Mouse (Mus musculus): Measurements from ENCODE around the gene Cdh10.
A peak's percentile ranks its signal among the peaks of the same experiment; 100 is the strongest.

Cdh10 gene

DNA sequence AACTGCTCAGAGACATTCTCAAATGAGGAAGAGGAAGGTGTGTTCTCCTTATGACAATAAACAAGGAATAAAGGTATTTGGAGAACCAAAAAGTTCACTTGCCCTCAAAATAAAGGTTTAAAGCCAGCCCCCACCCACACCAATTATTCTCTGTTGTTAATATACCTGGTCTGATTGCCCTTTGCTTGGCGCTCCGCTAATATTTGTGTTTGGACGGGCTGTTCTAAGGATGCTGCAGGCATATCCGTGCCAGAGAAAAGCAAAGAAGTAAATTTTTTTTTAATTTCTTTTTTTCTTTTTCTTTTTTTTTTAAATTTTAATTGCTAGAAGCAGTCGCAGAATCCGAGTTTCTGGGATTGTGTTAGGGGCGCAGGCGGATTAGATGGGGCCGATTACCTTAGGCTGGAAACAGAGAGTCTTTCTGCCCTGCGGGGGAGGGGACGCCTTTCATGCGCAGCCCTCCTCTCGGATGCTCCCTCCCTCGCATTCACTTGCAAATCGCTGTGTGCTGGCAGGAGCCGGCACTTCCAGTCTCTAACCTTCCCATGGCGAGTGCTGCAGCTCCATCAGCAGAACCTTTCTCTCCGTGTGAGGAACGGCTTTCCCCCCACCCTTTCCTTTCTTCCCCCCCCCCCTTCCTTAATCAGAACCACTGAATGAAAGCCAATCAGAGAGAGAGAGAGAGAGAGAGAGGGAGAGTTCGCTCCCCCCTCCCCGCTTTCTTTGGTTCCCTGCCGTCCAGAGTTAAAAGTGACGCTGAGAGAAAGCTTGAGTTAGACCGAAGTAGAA lies at the start of gene Cdh10:
TSS of gene Cdh10 (plus strand) at position 763 of the 789 bp plus-strand sequence.
- DNase-seq, result peak; percentile 2

DNA sequence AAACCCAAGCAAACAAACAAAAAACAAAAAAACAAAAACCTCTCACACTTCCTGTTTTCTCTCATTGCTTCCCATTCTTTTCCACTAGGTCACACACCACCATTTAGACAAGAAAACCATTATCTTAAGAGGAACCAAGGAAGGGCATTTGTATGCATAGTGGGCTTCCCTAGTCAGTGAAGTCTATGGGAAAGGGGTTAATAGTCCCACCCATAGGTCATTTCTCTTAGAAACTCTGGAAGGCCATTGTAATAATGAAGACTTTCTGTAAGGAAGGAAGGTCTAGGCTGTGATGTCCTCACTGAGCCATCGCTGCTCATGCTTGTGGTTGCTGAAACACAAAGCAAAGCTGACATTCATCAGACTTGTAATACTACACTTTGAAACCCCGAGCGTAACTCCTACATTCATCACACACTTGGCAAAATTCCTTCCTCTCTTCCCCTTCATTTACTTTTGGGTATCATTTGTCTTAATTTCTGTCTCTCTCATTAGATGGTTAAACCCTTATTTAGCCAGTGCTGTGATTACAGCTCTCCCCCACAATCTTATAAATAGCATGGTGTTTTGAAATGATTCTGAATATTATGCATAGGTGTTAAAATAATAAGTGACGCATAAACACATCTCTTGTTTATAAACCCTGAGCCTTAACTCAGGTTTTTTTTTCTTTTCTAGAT lies 9.5 kb upstream of the Cdh10 start:
- DNase-seq, result no peak

DNA sequence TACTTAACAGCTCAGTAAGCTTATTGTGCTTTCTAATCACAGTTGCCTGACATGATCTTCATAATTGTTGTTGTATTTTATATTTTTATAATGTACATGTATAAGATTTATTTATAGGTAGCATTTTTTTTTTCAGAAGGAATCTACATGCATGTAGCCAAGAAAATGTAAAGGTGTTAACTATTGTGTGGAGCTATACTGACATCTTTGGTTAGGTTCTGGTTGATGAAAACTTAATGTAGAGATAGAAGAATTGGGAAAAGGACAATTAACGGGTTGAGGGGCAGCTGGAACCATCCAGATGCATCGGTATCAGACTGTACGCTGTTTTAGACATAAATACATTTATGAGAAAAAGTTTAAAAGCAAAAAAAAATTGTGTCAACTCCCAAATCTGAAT lies 1.0 kb upstream of the Cdh10 start:
- DNase-seq, result no peak

DNA sequence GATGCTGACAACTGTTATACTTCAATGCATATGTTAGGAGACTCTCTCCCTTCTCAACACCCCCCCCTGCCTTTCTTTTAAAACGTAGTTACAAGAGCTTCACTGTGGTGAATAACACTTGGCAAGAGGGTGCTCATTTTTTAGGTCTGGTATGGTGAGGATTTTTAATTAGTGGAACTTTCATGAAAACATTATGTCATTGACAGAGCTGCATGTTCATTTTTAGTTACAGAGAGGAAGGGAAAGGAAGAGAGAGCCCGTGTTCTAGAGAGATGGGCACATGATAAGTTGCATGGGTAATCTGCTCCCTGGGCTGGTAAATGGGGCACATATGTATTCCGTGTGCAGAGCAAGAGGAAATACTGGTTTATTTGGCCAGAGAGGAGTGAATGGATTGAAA lies 1.5 kb downstream of the Cdh10 start:
- no peak for DNase-seq

DNA sequence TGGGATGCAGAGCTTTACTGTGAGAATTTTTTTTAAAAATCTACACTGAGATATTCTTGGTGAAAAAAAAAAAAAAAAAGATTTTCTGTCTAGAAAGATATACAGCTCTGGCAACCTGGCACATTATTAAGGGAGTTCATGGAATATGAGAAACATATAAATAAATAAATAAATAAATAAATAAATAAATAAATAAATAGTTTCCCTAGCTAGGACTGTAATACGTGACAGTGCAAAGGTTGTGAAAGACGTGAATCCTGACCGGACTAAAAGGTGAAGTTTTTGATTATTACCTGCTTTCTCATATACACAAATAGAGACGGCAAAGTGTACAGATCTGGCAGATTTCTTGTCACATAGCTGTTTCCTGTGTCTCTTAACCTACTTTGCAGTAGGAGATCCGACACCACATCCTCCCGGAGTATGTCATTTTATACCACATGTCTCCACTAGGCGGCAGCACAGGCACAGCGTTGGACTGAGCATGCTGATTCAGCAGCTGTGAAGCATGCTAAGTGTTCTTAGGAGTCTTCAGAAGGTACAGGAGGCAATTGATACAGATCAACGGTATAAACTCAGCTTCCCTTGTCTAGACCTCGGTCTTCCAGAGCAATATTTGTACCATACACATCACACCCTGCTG lies 2.5 kb downstream of the Cdh10 start:
- DNase-seq, result peak; percentile 70

DNA sequence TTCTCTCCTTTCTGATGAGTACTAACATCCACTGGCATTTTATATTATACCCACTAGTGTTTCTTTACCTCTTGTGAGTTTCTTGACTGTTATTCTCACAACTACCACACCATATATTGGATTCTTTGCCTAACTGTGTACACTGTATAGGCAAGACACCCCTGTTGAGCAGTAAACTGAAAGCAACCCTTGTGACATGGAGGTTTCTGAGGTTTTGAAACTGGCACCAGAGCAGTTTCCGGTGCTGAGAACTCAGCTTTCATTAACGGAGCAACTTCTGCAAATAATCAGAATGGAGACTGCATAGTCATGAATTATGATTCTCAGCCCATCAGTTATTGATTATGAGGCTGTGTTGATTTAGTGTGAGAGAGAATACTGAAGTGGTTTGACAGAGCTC lies 4.7 kb downstream of the Cdh10 start:
- no peak for DNase-seq

DNA sequence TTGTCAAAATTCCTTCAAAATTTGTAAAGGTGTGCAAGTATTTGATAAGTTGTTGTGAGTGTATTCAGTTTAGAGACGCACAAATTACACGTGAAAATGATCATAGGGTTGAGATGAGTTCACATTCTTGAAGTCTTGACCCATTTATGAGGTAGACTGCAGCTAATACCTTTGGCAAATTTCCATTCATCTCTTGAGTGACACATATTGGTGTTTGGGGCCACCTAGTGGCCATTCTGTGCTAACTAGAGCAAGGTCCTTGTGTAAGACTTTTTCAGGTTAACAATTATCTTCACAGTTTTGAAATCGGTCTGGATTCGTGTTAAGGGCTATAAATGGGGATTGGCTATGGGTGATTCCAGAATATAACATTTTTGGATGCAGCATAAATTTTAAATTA lies 13.5 kb downstream of the Cdh10 start:
- peak; percentile 49 for DNase-seq

DNA sequence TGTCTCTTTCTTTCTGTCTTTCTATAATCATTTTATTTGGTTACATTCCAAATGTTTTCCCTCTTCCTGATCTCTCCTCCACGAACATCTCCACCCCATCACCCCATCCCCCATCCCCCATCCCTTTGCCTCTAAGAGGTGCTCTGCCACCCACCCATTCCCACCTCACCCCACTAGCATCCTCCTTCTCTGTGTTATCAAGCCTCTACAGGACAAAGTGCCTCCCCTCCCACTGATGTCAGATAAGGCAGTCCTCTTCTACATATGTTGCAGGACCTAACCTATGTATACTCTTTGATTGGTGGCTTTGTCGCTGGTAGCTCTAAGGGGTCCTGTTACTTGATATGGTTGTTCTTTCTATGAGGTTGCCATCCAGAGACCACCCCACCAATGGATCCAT lies 23.0 kb downstream of the Cdh10 start:
- DNase-seq, result no peak

DNA sequence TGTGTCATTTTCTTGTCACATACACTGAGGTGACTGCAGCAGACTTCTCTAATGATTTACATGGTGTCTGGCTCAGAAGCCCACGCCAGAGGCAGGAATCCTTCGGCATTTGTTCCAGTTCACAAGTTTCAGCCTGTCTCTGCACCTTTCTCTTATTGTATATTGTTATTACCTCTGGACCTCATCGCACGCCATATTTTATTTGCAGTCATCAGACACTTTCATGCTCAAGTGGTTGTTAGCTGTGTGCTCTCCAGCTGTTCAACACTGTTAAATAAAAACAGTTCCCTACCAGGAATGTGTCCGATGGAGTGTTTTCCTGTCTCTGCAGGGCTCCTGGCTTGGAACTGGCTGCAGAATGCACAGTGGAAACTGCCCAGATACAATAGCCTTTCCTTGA lies 26.1 kb downstream of the Cdh10 start:
- no peak for DNase-seq

DNA sequence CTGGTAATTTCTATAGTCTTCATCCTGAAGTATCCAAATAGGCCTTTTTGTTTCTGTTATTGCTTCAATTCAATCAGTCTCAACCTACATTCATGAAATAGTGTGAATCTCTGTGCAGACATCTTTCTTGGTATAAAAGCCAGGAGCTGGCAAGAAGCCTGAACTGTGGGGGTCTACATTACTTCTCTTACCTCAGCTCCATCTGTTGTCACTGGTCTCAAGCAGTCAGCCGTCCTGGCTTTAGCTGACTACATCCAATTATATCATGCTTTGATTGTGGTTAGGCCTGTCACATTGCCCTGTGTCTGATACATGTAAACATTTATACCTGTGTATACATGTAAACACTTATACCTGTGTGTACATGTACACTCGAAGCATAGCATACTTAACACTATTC lies 31.8 kb downstream of the Cdh10 start:
- DNase-seq, result no peak

DNA sequence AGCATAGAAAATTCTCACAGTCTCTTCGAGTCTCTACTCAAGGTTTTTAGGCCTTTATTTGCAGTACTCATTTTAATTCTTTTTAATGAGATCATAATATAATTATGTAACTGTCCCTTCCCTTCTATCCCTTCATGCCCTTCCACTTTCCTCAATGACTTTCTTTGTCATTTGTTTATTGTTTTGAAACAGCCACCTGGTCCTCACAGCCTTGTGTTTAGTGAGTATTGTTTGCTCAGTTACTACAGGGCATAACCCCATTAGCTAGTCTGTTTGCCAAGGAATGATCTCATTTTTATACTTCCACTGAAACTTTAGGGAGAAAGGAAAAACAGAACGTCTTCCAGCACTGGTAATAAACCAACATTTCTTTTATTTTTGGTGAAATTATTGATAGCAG lies 39.4 kb downstream of the Cdh10 start:
- DNase-seq, result no peak

DNA sequence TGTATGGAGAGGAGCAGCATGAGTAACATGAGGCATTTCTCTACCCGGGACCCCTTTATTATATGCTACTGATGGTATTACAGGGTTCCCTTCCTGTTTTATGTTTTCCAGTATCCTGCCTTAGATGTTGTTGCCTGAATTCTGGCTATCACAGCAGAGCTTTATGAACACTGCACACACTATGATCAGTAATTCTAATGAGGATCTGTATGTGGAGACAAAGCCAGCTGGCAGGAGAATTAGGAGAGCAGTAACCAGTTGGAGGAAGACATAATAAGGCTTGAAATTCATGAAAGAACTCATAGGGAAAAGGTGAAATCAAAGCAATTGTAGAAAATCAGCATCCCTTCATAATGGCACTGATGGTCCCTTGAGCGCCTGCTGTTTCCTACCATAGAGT lies 51.1 kb downstream of the Cdh10 start:
- DNase-seq, result no peak

DNA sequence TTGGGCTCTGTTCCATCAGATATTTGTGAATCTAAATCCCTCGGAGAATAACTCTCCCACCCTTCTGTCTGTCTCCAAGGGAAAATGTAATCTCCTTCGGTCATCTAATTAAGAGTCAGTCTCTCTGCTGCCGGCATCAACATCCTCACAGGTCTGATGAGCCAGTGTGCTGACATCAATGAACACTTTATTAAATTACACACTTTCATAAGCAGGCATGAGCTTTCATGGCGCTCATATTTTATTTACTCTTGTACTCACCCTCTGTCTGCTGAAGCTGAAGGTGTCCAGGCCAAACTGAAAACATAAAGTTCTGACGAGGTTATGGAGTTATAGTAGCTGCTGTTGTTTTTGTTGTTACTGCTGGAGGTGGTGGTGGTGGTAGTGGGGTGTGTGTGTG lies 62.7 kb downstream of the Cdh10 start:
- DNase-seq, result no peak

DNA sequence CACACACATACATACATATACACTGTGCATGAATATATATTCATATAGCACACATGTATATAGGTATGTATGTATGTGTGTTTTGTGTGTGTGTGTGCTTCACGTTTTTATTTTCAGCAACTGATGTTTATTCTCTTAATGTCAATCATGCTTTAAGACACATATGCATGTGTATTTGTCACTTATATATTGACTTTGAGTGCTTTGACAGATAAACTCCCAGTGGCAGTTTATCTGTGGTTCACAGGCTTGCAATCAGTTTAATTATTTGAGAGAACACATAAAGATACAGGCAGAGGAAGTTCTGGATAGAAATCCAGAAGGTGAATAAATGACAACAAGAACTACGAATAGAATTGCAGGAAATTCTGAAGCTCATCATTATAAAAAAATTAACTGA lies 67.9 kb downstream of the Cdh10 start:
- DNase-seq, result no peak

DNA sequence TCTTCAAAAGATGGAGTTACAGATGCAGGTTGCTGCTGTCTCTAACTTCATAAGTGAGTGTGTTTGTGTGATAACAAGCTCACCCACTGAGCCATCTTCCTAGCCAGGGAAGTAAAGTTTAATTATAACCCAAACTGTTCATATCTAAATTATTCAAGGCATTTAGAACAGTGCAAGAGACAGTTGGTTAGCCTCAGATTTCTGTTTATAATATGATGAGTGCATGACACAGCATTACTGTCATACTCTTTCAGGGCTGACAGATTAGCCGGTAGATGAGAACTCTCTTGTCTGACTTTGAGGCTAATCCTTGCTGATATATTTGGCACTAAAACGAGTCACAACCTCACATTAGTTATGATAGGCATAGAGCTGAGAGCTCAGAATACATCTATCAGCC lies 70.2 kb downstream of the Cdh10 start:
- no peak for DNase-seq

DNA sequence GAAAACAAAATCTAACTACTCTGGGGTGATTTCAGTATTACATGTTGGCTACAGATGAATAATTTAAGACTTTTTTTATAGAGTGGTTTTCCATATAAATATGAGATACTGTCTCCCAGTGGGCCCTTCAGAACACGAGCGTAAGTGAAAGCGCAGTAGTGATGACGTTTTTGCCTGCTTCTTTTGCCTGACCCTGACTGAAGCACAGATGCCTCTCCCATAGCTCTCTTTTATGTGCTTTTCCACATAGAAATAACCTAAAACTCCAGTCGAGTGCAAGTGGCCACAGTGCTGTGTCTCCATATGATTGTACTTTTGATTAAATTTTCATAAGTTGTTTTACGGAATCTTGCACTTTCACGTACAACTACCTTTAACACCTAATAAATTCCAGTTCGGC lies 71.6 kb downstream of the Cdh10 start:
- DNase-seq, result no peak

DNA sequence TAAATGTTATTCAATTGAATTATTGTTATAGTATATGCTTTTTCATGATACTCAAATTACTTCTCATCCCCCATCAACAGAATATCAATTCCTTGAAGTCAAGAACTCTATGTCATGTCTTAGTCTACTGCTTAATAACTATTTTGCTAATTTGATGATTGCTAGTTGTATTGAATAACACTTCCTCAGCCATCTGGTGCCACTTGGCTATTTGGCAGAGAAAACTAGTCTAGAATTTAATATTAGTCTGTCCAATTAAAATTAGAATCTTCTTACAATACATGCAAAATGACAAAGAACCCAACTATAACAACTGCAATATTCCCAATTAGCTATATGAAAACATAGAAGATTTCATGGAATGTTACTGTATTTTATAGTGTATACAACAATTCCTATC lies 82.0 kb downstream of the Cdh10 start:
- no peak for DNase-seq

DNA sequence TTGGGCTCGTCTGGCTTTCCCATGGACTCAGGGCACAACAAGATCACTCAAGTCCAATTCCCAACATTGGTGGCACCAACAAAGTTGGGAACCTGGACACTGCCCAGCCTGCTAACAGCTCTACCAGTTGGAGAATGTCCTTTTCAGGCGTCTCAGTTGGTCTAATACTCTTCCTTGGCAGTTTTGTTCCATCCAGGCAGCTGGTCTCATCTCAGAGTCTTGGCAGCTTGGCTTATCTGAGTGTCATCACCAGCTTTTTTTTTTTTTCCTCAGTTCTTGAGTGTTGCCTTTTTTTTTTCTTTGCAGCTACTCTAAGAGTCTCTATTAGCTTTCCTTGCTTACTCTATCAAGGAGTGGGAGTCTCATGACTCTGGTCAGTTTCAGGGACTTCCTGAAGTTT lies 85.4 kb downstream of the Cdh10 start:
- DNase-seq, result no peak

DNA sequence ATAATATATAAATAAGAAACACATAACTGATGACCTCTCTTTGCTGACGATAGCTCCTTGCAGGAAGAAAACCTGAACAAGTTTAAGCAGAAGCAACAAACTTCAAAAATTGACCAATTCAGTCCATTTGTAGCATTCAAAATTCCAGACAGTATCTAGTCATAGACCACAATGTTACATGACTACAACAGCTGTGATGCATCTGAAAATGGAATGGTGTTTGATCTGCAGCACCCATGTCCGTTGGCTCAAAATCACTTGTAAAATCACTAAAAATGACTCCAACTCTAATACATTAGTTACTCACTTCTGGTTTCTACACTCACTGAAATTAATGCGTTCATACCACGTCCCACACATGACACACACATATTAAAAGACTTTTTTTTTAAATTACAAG lies 91.9 kb downstream of the Cdh10 start:
- no peak for DNase-seq

DNA sequence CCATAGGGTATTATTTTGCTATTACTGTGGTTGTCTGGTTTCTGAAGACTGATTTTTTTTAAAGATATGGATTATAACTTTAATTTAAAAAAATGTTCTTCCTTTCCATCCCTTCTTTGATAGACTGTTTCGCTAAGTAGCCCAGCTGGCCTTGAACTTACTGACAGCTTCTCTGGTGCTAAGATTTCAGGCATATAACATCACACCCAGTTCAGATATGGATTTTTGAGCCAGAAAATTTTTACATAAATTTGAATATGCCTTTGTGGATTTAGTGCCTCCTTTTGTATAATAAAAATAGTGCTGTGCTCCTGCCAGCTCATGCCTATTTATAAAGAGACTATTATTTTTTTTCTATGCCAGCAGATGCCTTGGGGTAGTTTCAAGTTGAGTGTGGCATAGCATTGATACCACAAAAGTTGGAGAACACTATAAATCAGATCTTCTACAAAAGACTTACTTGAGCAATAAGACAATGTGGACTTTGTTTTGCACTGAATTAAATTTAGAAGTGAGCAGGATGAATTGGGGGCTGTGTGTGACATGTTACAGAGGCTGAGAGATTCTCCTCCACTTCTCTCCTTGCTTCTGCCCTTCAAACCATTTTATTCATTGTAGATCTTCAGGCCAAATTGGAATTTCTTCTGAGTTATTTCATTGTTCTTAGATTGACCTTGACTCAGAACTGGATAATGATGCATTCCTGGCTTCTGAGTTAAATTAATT lies 106.8 kb downstream of the Cdh10 start:
- no peak for DNase-seq

DNA sequence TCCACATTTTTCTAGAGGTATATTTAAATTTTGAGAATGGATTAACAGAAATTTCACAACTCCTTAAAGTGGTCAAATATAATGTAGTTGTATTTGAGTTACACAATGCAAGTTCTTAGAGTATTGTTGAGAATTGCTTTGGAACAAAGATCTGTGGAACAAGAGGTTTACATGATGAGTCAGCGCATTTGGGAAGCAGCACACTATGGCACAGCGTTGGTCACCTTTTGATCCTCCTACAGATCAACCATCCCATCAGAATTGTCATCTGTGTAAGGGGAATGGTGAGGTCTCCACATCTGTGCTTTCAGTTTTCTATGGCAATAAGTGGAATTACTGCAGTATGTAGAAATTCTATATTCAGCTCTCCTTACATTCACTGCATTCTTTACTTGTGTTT lies 108.2 kb downstream of the Cdh10 start:
- DNase-seq, result no peak

DNA sequence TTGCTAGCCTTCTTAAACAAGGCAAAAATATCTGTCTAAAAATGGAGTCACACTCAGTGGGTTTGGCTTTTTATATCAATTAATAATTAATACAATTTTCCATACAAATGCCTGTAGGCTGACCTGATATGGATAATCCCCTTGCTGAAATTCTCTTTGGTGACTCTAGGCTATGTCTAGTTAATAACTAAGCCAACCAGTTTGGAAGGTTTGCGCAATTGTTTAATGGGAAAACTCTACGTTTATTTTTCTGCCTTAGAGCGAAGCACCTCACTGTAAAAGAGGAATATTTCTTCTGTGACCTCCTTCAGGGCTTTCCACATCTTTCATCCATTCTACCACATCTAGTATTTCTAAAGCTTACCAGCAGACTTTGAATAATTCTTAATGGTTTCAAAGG lies 133.5 kb downstream of the Cdh10 start:
- no peak for DNase-seq

DNA sequence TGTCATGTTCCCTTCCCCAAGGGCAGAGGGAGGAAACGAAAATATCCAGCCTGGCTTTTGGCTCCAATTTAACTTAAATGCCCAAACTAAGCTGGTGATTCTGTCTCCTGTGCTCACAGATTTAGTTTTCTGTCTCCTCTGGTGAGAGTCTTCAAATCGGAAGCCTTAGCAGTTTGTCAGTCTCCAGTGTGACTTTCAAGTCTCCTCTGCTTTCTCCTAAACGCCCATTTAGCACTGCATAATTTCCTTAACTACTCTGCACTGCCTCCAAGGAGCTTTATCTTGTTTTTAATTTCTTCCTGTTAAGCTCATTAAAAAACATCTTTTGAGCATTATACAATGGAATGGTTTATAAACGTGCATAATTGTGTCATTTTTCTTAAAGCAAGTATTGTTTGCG lies 156.3 kb downstream of the Cdh10 start:
- DNase-seq, result no peak

DNA sequence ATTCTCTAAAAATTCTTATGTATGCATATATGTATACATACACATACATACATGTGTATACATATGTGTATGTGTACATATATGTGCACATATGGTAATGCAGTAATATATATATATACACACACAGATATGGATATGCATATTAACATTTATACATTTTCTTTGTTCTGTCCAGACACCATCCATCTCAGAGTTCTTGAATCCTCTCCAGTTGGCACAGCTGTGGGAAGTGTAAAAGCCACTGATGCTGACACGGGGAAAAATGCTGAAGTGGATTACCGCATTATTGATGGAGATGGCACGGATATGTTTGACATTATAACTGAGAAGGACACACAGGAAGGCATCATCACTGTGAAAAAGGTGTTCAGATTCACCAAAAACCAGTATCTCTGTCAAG lies 166.1 kb downstream of the Cdh10 start:
- no peak for DNase-seq
